Mouse (Mus musculus): ENCODE results near the gene Ampd1.

Gene Ampd1

DNA sequence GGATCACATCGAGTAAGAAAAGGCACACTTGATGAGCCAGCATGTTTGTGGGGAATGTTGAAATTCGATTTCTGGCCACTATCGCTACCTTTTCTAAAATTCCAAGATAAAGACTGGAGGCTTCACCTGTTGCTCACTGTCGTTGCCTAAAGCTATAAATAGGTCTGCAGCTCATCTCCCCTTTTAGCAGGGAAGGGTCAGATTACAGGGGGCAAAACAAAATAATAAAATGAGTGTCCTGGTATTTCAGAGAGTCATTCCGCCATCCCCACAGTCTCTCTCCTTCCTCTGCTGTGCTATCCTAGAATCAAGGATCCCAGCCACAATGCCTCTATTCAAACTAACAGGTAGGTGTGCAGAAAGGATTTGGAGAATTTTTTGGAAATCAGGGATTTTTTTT is at the start of gene Ampd1:
Ampd1 (plus strand) TSS at position 244 of the 400 bp plus-strand sequence.
- no peak for DNase-seq (ENCODE audit: low spot score)

DNA sequence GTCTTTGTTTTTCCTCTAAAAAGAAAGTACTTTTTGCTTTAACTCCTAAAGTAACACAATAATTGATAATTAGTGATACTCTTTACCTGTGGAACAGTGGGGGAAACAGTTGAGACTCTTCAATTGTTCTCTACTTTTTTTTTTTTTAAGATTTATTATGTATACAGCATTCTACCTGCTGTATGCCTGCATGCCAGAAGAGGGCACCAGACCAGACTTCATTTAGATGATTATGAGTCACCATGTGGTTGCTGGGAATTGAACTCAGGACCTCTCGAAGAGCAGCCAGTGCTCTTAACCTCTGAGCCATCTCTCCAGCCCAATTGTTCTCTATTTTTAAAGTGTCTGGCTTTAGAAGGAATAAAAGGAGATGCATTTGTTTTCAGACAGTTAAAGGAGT is 47.6 kb upstream of the Ampd1 start:
- no peak for DNase-seq (ENCODE audit: low spot score)

DNA sequence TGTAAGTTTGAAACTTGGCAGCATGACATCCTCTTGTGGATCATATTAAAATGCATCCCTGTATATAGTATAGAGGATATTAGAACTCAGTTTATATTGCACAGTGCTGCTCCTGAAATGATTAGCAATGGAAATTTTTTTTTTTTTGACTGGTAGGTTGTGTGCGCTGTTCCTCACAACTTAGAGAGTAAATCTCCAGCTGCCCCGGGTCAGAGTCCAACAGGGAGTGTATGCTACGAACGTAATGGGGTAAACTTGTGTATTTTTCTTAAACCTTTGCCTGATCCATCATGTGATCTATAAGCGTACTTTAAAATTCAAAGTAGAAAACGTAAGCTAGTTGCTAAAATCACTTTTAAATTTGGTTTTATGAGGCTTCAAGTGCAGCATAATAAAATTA is 33.5 kb upstream of the Ampd1 start:
- no peak for DNase-seq (ENCODE audit: low spot score)

DNA sequence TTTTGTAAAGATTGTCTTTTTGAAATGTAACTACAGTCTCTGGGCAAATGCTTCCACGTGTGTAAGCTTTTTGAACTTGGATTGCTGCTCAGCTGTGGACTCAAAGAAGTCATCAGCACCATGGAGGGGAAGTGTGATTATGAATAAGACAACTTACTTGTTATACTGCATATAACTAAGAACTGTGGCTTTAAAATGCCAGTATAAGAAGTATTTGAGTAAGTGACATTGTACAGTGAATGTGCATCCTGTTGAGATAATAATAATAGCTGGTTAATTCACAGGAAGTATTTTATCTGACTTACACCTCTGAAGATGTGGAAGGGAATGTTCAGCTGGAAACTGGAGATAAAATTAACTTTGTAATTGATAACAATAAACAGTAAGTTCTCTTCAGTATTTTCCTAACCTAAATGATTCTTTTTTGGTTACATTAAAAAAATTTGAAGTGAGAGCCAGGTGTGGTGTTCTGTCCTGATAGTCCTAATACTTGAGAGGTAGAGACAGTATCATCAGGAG is 32.9 kb upstream of the Ampd1 start:
- no peak for DNase-seq (ENCODE audit: low spot score)

DNA sequence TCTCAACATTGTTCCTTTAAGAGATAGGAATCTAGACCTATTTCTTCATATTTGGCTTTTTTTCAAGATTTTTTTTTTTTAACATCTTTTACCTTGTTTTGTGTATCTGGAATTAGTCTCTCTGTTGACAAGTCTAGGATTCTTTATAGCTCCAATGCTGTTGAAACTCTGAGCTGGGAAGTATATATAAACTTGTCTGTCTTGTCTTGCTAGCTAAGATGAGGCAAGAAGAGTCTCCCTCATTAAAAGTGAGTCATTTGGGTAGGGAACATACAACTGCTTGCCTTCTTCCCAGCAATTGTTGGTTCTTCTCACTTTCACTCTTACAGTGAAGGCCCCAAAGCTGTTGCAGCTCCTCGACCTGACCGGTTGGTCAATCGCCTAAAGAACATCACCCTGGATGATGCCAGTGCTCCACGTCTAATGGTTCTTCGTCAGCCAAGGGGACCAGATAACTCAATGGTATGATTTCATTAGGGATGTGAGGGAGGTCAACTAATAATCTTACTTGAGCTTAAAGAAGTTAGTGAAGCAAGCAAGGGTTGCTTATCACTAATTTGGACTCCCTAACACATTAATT is 17.7 kb upstream of the Ampd1 start:
- no peak for DNase-seq (ENCODE audit: low spot score)

DNA sequence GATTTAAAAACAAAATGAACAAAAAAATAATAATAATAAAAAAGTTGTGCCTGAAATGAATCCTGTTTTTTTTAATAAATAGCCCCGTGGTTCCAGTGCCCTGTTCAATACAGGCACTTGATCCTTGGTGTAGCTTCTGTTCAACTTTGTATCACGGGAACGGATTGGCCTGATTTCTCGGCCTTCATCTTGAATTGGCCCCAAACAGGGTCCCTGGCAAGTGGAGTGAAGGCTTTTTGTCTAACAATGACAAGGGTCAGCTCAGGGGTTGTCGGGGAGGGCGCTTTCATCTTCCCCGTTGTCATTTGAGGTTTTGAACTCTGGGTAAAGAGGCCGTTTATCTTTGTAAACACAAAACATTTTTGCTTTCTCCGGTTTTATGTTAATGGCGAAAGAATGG is 16.1 kb upstream of the Ampd1 start:
- no peak for DNase-seq (ENCODE audit: low spot score)

DNA sequence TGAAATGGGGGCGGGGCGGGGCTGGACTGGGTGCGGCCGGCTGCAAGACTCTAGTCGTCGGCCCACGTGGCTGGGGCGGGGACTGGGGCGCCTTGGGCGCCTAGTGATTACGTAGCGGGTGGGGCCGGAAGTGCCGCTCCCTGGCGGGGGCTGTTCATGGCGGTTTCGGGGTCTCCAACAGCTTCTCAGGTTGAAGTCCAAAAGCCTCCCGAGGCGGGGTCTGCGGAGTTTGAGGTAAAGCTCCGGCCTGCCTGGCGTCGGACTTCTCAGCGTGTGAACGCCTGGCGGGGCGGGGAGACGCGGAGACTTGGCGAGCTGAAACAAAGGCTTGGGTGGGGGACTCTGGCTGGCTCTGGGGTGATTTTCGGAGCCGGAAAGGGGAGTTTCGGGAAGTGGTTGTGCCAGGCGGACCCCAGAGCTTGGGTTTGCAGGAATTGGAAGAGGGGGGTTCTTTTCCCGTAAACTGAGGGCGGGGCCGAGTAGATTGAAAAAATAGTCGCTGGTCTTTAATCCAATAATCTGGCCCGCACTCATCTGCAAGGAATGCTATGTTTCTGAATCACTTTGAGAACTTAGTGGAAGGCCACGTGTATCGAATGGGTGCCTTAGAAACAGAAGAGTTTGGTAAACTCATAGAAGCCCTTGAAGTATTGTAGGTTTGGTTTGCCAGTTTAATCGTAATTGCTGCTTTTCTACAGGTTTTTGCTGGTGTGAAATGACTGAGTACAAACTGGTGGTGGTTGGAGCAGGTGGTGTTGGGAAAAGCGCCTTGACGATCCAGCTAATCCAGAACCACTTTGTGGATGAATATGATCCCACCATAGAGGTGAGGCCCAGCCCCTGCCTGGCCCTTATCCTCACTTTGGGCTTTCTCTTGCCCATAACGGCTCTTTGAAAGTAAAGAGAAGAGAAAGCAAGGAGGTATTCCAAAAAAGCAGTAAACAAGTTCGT is 15.3 kb upstream of the Ampd1 start, which contains the start of gene Nras:
Nras (plus strand) TSS at position 79 of the 951 bp plus-strand sequence.
- peak; percentile 97 for DNase-seq (ENCODE audit: low spot score)

DNA sequence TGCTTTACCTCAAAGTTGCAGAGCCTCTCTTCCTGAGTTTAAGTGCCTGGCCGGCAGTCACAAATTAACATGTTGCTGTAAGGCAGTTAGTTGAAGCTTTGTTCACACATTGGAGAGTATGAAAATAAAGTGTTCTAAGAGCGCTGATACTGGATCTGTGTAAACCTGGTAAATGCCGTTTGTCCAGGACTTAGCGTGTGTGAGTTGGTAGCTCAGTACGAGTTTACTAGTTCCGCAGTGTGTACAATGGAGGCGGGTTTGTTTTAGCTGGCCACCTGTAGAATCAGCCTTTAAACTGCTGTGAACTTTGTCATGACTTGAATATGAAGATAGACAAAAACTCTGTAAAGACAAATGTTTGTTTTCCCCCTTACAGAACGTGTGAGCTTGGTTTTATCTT is 6.9 kb upstream of the Ampd1 start:
- DNase-seq (ENCODE audit: low spot score) = no peak

DNA sequence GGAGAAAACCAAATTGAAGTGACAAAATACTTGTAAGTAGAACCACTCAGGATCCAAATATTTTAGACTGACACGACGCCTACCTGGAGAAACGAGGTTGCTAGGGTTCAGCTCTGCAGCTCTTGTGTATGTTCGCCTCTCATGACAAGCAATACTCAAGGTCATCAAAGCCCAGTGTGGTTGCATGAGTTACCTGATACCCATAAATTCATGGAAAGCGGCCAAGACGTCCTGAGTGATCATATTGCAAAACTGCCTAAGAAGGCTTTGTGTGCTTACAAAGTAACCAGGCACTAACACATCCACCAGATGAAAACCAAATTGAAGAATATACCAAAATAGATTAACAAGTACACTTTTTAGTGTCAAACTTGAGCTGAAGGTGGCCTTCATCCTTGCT is 4.8 kb upstream of the Ampd1 start:
- DNase-seq (ENCODE audit: low spot score) = no peak

DNA sequence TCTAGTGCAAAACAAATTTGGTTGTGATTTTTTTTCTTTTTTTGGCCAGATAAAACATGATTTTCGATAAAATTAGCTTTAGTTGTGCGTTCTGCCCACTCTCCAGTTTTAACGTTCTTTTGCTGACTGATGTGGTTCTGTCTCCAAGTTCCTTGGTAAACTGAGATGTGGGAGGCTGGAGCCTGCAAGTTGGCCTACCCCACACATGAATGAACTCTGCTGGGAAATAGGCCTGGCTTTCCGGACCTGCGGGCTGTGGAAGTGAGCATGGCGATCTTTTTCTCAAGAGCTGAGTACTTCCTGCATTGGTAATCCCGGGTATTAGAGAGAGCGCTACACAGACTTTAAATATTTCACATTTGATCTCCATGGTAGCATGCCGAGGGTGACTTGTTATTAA is 2.1 kb downstream of the Ampd1 start:
- DNase-seq (ENCODE audit: low spot score) = no peak

DNA sequence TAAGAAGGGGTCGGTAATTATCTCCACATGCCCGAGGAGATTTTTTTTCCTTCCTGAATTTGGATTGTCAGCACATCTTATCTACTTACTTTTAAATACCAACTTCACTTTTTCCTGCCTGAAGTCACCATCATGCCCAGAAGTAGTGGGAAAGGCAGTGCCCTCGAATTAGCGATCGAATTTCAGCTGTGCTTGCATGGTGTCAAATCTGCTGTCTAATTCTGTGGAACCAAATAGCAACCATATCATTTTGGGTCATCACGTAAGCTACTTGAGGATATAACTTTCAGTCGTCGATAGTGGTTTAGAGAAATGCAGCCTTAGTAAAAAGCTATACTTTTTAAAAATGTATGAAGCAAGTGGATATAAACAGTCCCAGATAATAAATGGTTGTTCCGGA is 2.7 kb downstream of the Ampd1 start:
- DNase-seq (ENCODE audit: low spot score) = no peak

DNA sequence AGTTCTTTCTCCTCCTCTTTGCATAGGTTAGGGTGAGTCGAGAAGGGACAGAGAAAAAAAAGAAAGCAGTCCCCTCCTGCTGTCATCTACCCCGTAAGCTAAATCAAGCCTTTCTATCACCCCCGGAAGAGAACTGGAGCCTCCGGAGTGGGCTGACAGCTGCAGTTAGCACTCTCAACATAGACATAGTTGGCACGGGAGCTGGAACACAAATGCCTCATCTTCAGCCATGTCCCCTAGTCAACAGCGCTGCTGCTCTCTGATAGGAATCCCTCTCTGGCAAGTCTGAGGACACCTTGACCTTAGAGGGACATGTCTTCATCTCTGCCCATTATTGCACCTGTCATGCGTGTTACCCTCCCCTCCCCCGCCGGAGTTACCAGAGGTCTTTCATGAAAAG is 5.5 kb downstream of the Ampd1 start:
- DNase-seq (ENCODE audit: low spot score) = no peak

DNA sequence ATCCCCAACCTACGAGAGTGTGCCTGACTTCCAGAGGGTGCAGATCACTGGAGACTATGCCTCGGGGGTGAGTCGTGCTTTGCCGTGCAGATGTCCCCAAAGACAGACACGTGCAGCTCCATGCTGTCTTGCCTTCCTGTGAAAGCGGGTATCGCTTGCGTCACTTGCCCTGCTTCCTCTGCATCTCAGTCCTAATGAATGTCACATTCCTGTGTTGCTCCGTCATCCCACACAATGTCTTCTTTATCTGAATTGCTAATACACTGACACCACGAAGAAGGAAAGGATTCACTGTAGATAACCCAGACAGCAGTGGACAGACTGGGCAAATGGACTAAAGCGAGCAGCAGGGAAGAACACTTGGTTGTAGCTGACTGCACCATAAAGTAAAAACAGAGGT is 7.2 kb downstream of the Ampd1 start:
- no peak for DNase-seq (ENCODE audit: low spot score)

DNA sequence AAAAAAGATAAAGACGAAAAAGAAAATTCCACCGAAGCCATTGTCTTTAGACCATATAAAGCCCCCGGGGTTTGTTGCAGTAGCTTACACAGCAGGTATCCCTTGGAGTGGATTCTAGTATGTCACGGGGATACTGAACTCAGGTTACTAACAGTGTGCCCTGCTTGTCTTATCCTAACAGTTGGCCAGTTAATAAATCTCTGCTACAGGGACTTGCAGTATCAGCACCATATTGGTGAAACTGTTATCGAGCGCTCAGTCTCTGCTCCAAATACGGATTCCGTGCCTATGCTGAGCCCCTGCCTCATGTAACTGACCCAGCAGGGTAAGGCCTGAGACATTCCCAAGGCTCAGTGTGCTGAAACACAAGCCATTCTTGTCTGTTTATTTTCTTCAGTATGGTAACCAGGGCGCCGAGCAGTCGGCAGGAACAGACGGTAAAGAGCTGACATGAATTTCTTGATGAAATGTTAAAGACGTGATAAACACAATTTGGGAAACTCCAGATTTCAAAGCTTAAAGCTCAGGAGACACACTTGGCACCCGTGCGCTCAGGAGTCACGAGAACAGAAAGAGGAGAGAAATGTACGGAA is 8.1 kb downstream of the Ampd1 start:
- DNase-seq (ENCODE audit: low spot score) = no peak

DNA sequence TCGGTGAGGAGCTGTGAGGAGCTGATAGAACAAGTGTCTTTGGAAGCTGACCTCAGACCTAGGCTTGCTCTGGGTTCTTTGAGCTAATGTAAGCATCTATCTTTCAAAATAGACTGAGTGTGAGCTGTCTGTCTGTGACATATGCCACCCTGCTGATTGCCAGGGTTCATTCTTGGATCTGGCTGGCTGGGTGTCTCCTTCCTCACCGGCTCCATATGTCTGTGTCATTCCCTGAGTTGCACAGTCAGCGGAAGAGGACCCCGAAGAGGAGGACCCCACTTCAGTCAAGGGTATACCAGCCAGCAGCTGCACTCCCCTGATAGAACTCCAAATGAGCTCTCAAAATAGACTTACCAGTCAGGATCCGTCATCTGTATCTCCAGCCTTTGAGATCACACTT is 8.9 kb downstream of the Ampd1 start:
- DNase-seq (ENCODE audit: low spot score) = no peak

DNA sequence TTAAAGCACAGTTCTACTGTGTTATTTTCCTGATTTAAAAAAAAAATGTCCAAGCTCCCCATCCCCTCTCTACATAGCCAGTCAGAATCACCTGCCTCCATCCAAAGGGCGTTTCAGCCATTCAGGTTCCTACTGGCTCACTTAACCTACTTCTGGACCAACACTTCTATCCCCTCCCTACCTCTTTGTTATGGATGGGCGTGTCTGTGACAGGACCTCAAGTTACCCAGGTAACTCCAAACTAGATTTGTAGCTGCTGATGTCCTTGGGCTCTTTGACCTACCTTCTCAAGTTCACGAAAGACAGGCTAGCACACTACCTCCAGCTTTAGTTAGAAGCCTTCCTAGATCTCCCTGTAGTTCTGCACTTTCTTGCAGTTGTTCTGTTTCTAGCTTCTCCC is 12.2 kb downstream of the Ampd1 start:
- no peak for DNase-seq (ENCODE audit: low spot score)

DNA sequence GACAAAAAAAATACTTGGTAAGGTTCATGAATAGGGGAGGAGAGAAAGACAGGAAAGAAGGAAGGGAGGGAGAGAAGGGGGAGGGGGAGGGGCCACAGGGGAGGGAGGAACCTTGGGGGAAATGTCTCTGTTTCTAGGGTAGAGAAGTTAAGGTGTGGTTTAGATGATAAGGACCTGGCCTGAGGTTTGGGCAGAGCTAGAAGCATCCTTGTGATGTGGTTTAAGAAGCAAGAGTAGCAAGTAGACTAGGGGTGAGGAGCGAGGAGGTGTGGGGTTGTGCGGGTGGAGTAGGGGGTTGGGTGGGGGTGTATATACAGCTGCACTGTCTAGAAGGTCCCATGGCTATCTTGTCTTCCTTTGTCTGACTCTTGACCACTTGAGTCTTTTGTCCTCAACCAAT is 17.9 kb downstream of the Ampd1 start:
- no peak for DNase-seq (ENCODE audit: low spot score)

DNA sequence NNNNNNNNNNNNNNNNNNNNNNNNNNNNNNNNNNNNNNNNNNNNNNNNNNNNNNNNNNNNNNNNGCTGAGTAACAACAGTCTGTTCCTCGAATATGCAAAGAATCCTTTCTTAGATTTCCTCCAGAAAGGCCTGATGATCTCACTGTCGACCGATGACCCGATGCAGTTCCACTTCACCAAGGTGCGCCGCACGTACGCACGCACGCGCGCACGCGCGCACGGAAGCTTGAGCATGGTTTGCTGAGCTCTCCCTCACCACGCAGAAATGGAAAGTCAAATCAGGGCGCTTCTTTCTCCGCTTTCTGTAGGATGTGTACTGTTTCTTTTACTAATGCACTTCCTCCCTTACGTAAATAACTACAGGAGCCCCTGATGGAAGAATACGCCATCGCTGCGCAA is 24.8 kb downstream of the Ampd1 start:
- DNase-seq (ENCODE audit: low spot score) = no peak

DNA sequence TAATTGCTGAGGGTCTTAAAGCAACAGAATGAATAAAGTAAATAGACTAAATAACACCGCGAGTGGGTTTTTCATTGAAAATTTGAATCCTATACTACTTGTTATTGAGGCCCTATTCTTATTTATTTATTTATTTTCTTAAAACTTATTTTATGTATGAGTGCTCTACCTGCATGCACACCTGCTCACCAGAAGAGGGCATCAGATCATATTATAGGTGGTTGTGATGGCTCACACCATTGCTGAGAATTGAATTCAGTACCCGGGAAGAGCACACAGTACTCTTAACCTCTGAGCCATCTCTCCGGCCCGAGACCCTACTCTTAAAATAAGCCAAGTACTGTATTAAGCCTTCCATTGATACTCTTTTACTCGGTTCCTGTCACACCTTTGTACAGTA is 25.9 kb downstream of the Ampd1 start:
- no peak for DNase-seq (ENCODE audit: low spot score)

DNA sequence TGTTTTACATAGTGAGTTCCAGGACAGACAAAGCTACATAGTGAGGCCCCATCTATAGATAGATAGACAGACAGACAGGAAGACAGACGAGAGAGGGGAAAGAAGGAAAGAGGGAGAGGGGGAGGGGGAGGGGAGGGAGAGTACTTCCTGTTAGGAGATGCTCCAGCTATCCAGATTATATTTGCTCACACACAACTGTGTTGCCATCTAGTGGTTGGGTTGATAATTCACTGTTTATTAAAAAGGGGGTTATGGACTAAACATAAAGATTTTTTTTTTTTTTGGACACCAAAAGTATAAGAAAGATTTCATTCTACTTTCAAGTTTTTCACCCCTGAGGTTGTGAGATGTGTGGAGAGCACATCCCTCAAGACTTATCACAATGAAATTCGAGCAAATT is 26.9 kb downstream of the Ampd1 start:
- DNase-seq (ENCODE audit: low spot score) = no peak

DNA sequence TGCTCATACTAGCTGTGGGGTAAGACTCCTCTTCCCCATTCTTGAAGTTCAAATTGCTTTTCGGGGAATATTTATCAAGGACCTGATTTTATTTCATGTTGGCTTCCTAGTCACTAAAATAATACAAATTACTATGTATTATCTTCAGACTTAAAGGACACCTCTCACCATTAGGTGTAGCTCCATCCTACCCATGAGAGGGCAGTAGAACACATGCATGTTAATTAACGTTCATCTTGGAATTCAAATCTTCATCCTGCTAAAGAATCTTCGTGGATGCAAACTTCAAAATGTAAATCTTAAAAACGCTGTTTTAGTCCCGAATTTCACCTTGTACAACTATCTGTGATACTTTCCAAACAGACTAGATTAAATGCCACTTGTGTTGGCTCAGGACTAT is 27.4 kb downstream of the Ampd1 start:
- no peak for DNase-seq (ENCODE audit: low spot score)

DNA sequence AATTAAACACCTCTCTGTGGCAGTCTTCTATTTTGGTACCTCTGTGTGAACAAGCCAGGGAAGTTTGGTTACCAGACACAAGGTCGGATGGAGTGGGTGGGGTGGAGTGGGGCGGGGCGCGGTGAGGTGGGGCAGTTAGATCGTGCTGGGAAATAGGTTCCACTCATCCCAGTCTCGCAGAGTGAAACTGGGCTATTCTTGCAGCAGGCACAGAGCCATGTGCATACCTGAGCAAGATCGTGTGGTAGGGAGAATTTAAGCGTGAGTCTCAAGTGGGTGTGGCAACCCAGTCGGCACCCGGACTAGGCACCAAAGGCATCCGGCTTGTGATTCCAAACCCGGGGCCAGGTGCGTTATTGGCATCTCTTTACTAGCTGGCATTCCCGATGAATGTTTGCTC is 28.1 kb downstream of the Ampd1 start:
- peak; percentile 7 for DNase-seq (ENCODE audit: low spot score)
